Comparison of ENCODE assay signal across 11 mouse cellular contexts in genomic region chr7:79509710-79510109, GRCm38 (mm10). TPM values are rescaled to one million over a fixed set of nuclear protein-coding genes. Genes with fewer than 3 reads are reported as not detected.
DNase-seq lines count a peak whose midpoint lies in the region; ATAC-seq lines count a peak whose summit lies in the region.
"Had no signal": no experiment of that assay in that cellular context is flagged by ENCODE, and none has a peak within 500 bp of the region (broad histone marks: within the 10 kb centered on the region; RNA-seq: fewer than 3 reads in every experiment).

No protein-coding gene starts in this region.

- H3K9ac ChIP-seq in midbrain, embryonic 14.5 days (replicated peaks; ENCODE audit: low read length) = peak overlapping the region; percentile 98
- H3K9ac ChIP-seq: liver, embryonic 14.5 days had no signal

- H3K4me3 ChIP-seq in hindbrain, embryonic 10.5 days = peak overlapping the region; percentile 63
- peak overlapping the region; percentile 82 for H3K4me3 ChIP-seq in midbrain, embryonic 14.5 days (replicated peaks; ENCODE audit: low read depth, low read length)
- H3K4me3 ChIP-seq: heart, adult 2 months had no signal

- H3K27ac ChIP-seq in hindbrain, embryonic 10.5 days = peak overlapping the region; percentile 98
- H3K27ac ChIP-seq in midbrain, embryonic 14.5 days (replicated peaks; ENCODE audit: low read depth, low read length) = peak overlapping the region; percentile 94
- H3K27ac ChIP-seq: heart, adult 2 months; liver, embryonic 14.5 days had no signal

- H3K4me2 ChIP-seq in midbrain, embryonic 14.5 days (ENCODE audit: low read length) = peak overlapping the region; percentile 73

- H3K27me3 ChIP-seq in hindbrain, embryonic 10.5 days (ENCODE audit: insufficient read depth, poor library complexity, severe bottlenecking) = peaks cover 100% of the 10 kb centered on the region
- H3K27me3 ChIP-seq in midbrain, embryonic 14.5 days (ENCODE audit: control insufficient read depth, insufficient read depth, low read length) = peaks cover 13% of the 10 kb centered on the region; the same call in 1 of the 2 replicates

- DNase-seq in cerebellum, adult 11-12 months = peak; percentile 34
- DNase-seq in cerebellum, postnatal 10 days = peak; percentile 45 to 51
- peak; percentile 38 for DNase-seq in hindbrain, embryonic 10.5 days (ENCODE audit: low spot score)
- peak; percentile 39 for DNase-seq in midbrain, embryonic 14.5 days
- no peak for DNase-seq in gastrocnemius, postnatal 10 days
- no peak for DNase-seq in testis, postnatal 10 days (ENCODE audit: low spot score)
- no peak for DNase-seq in spleen, postnatal 14 days (ENCODE audit: low spot score in 2 of 2)
- DNase-seq: heart, adult 2 months; kidney, postnatal 14 days; thymus, adult 2 months had no signal

- H3K4me1 ChIP-seq in hindbrain, embryonic 10.5 days (replicated peaks) = peaks cover 94% of the 10 kb centered on the region
- peaks cover 62% of the 10 kb centered on the region for H3K4me1 ChIP-seq in midbrain, embryonic 14.5 days (ENCODE audit: control insufficient read depth, insufficient read depth, low read length)

- H3K36me3 ChIP-seq in hindbrain, embryonic 10.5 days = peaks cover 59% of the 10 kb centered on the region
- peaks cover 21% of the 10 kb centered on the region for H3K36me3 ChIP-seq in midbrain, embryonic 14.5 days (ENCODE audit: control insufficient read depth, insufficient read depth, low read length)

- WGBS in hindbrain, embryonic 10.5 days = 5% methylated on average over 12 of the region's 12 CpGs
- WGBS in midbrain, embryonic 14.5 days = 14% methylated on average over 12 of the region's 12 CpGs

- ATAC-seq in midbrain, embryonic 14.5 days (ENCODE audit: low FRiP score, low TSS enrichment) = no peak

- no peaks in the 10 kb centered on the region for H3K9me3 ChIP-seq in hindbrain, embryonic 10.5 days
- H3K9me3 ChIP-seq in midbrain, embryonic 14.5 days (ENCODE audit: control insufficient read depth, low read length) = no peaks in the 10 kb centered on the region

RNA-seq across cellular contexts. Expression of gene Polg, which starts 43.5 kb away (rescaled TPM):
- 38.5 and 43.0 TPM in 2 replicates for polyA plus RNA-seq in hindbrain, embryonic 10.5 days (2016; fragmentation: Nextera tagmentation; extraction: Ambion mirVana)
- 20.2 and 24.7 TPM in 2 replicates for polyA plus RNA-seq in midbrain, embryonic 14.5 days (2014; fragmentation: Nextera tagmentation; extraction: Ambion mirVana)
- 10 to 100 TPM; 36.6 to 44.9 TPM for total RNA-seq in gastrocnemius, postnatal 10 days (2021)

Comparison
In these comparisons a context has a peak if more than half of its experiments do, and no peak if none do; other contexts are left out.
1. DNase-seq: peak in cerebellum, adult 11-12 months (single experiment), cerebellum, postnatal 10 days (2 of 2), hindbrain, embryonic 10.5 days (single experiment) and midbrain, embryonic 14.5 days (single experiment); none in gastrocnemius, postnatal 10 days (single experiment), testis, postnatal 10 days (single experiment) and spleen, postnatal 14 days (0 of 2).